Mouse (Mus musculus) lung, postnatal 0 days (tissue): ENCODE measurements around the gene Gm17581. TPM values are rescaled to one million over a fixed set of nuclear protein-coding genes. Genes with fewer than 3 reads are reported as not detected.

Source experiments
- ATAC-seq: fragments of 200-750 bp; cut with Nextera tagmentation; 2 replicates; pipeline ENCODE4 v1.8.0; 2017; ENCODE audit warnings: moderate library complexity
- DNase-seq: peaks from one replicate; pipeline ENCODE4 v3.0.0-alpha.2; 2016; ENCODE audit warnings: low spot score
- H3K27ac ChIP-seq: fragments of 300-500 bp; sonication (generic); 2 replicates; pipeline ENCODE4 v1.5.1; 2014; ENCODE audit warnings: antibody characterized with exemption, mild to moderate bottlenecking, low read length, mixed read lengths
- H3K27me3 ChIP-seq: fragments of 300-500 bp; sonication (generic); replicated peaks from 2 replicates; pipeline ENCODE4 v1.6.1; 2014; ENCODE audit warnings: low read length, mixed read lengths; ENCODE audit not compliant: insufficient read depth
- H3K36me3 ChIP-seq: fragments of 300-500 bp; sonication (generic); 2 replicates; pipeline ENCODE4 v1.6.1; 2014; ENCODE audit warnings: low read length, mixed read lengths; ENCODE audit not compliant: insufficient read depth
- H3K4me1 ChIP-seq: fragments of 300-500 bp; sonication (generic); 2 replicates; pipeline ENCODE4 v1.6.1; 2014; ENCODE audit warnings: antibody characterized with exemption, low read depth, low read length, mixed read lengths; ENCODE audit not compliant: insufficient read depth
- H3K4me2 ChIP-seq: fragments of 300-500 bp; sonication (generic); replicated peaks from 2 replicates; pipeline ENCODE4 v1.6.1; 2014; ENCODE audit warnings: low read depth, mild to moderate bottlenecking, low read length, moderate library complexity, mixed read lengths
- H3K4me3 ChIP-seq: fragments of 300-500 bp; sonication (generic); 2 replicates; pipeline ENCODE4 v1.5.1; 2014; ENCODE audit warnings: low read depth, low read length
- H3K9ac ChIP-seq: fragments of 300-500 bp; sonication (generic); replicated peaks from 2 replicates; pipeline ENCODE4 v1.6.1; 2014; ENCODE audit warnings: low read depth, mild to moderate bottlenecking
- H3K9me3 ChIP-seq: fragments of 300-500 bp; sonication (generic); 2 replicates; pipeline ENCODE4 v1.6.1; 2016; ENCODE audit warnings: low read length, mixed read lengths
- CTCF ChIP-seq: IDR thresholded peaks from 2 replicates; pipeline ENCODE4 v1.5.1; 2016; ENCODE audit warnings: antibody characterized with exemption, mild to moderate bottlenecking
- EP300 ChIP-seq: IDR thresholded peaks from 2 replicates; pipeline ENCODE4 v1.6.1; 2016; ENCODE audit warnings: antibody characterized with exemption, mild to moderate bottlenecking, control low read depth
- WGBS: fragments of 180-500 bp; shearing (Covaris S2); extraction: QIAGEN DNeasy Blood & Tissue Kit; methylation state at CpG from one replicate; pipeline ENCODE4 v1.1.7; 2014; 5-methylcytosine and 5-hydroxymethylcytosine counted together
- polyA plus RNA-seq: library from polyadenylated mRNA; unstranded; fragments of >200 nt; fragmentation: Nextera tagmentation; extraction: Ambion mirVana; gene quantifications from 2 replicates; pipeline ENCODE4 v1.2.1, GENCODE M21; 2015

The Gm17581 gene
- polyA plus RNA-seq, 1 experiment from 2014 or later = not detected

- Histone ChIP-seq H3K4me2 (peak overlapping the region; percentile 95), H3K9me3 (no peaks in the 10 kb centered on the region), H3K4me3 (peak overlapping the region; percentile 73), H3K27ac (peak overlapping the region; percentile 3; the same call in 1 of the 2 replicates), H3K4me1 (no peaks in the 10 kb centered on the region; the same call in 1 of the 2 replicates), H3K9ac (peak overlapping the region; percentile 56), H3K27me3 (no peaks in the 10 kb centered on the region), H3K36me3 (no peaks in the 10 kb centered on the region)
- TF ChIP-seq EP300 = no peak
- no peak for TF ChIP-seq CTCF
- no peak for ATAC-seq
- 5% methylated on average over 15 of the region's 15 CpGs for WGBS
- DNase-seq = no peak
Observed at GRCm38 (mm10) chr2:155728742-155729141, 6.9 kb downstream of the Gm17581 start.

GRCm38 (mm10) chr2:155727764-155728395, 7.8 kb downstream of the Gm17581 start:
- Histone ChIP-seq H3K36me3 (no peaks in the 10 kb centered on the region), H3K4me1 (no peaks in the 10 kb centered on the region; the same call in 1 of the 2 replicates), H3K4me3 (no peak overlapping the region), H3K4me2 (no peak overlapping the region), H3K9me3 (no peaks in the 10 kb centered on the region), H3K27ac (no peak overlapping the region), H3K27me3 (no peaks in the 10 kb centered on the region), H3K9ac (no peak overlapping the region)
- TF ChIP-seq CTCF (no peak), EP300 (no peak)
- ATAC-seq (no peak), DNase-seq (no peak)
- 57% methylated on average over 7 of the region's 7 CpGs for WGBS

GRCm38 (mm10) chr2:155726302-155726701, 9.4 kb downstream of the Gm17581 start:
- Histone ChIP-seq H3K36me3 (no peaks in the 10 kb centered on the region), H3K4me2 (no peak overlapping the region), H3K4me1 (no peaks in the 10 kb centered on the region; the same call in 1 of the 2 replicates), H3K27ac (no peak overlapping the region), H3K4me3 (no peak overlapping the region), H3K27me3 (no peaks in the 10 kb centered on the region), H3K9me3 (no peaks in the 10 kb centered on the region), H3K9ac (no peak overlapping the region)
- ATAC-seq (no peak), DNase-seq (no peak)
- WGBS = 61% methylated on average over 7 of the region's 7 CpGs
- TF ChIP-seq CTCF (no peak), EP300 (no peak)

GRCm38 (mm10) chr2:155724526-155724925, 11.1 kb downstream of the Gm17581 start:
- Histone ChIP-seq H3K27ac (no peak overlapping the region), H3K4me1 (no peaks in the 10 kb centered on the region; the same call in 1 of the 2 replicates), H3K9me3 (no peaks in the 10 kb centered on the region), H3K4me2 (no peak overlapping the region), H3K36me3 (0 out of 2 replicates have a peak, but pooled peaks cover 3% of the 10 kb centered on the region), H3K27me3 (no peaks in the 10 kb centered on the region), H3K4me3 (no peak overlapping the region), H3K9ac (no peak overlapping the region)
- WGBS = 61% methylated on average over 6 of the region's 6 CpGs
- TF ChIP-seq CTCF = no peak
- TF ChIP-seq EP300 = no peak
- DNase-seq (peak; percentile 27), ATAC-seq (no peak)

- H3K27ac ChIP-seq = no peak overlapping the region
- TF ChIP-seq CTCF = no peak
- no peak for TF ChIP-seq EP300
- DNase-seq (no peak), ATAC-seq (no peak)
- no peak overlapping the region for H3K4me3 ChIP-seq
- H3K9ac ChIP-seq = no peak overlapping the region
- H3K9me3 ChIP-seq = no peaks in the 10 kb centered on the region
- H3K36me3 ChIP-seq = 0 out of 2 replicates have a peak, but pooled peaks cover 3% of the 10 kb centered on the region
- no peaks in the 10 kb centered on the region; the same call in 1 of the 2 replicates for H3K4me1 ChIP-seq
- 61% methylated on average over 5 of the region's 5 CpGs for WGBS
- H3K4me2 ChIP-seq = no peak overlapping the region
- H3K27me3 ChIP-seq = no peaks in the 10 kb centered on the region
Observed at GRCm38 (mm10) chr2:155724036-155724435, 11.6 kb downstream of the Gm17581 start.

GRCm38 (mm10) chr2:155720585-155720984, 15.1 kb downstream of the Gm17581 start:
- 62% methylated on average over 5 of the region's 5 CpGs for WGBS
- DNase-seq = no peak
- Histone ChIP-seq H3K4me1 (no peaks in the 10 kb centered on the region), H3K9me3 (no peaks in the 10 kb centered on the region), H3K27me3 (no peaks in the 10 kb centered on the region), H3K36me3 (0 out of 2 replicates have a peak, but pooled peaks cover 11% of the 10 kb centered on the region), H3K4me3 (no peak overlapping the region), H3K27ac (no peak overlapping the region), H3K4me2 (no peak overlapping the region), H3K9ac (no peak overlapping the region)
- no peak for ATAC-seq
- TF ChIP-seq CTCF = no peak
- no peak for TF ChIP-seq EP300
